Mouse (Mus musculus) limb, embryonic 14.5 days (tissue): ENCODE results near the gene Pbp2. TPM values are rescaled to one million over a fixed set of nuclear protein-coding genes. Genes with fewer than 3 reads are reported as not detected.

ENCODE experiments used
- ATAC-seq: fragments of 200-750 bp; cut with Nextera tagmentation; 2 replicates; pipeline ENCODE4 v1.8.0; 2017; ENCODE audit warnings: low read depth, moderate number of reproducible peaks, moderate TSS enrichment; ENCODE audit not compliant: low FRiP score
- DNase-seq: peaks from one replicate; pipeline ENCODE4 v3.0.0-alpha.2; 2015; ENCODE audit warnings: low spot score
- H3K27ac ChIP-seq: fragments of 300-500 bp; sonication (generic); replicated peaks from 2 replicates; pipeline ENCODE4 v1.5.1; 2014; ENCODE audit warnings: low read depth, mild to moderate bottlenecking, low read length, moderate library complexity, mixed read lengths
- H3K27me3 ChIP-seq: fragments of 300-500 bp; sonication (generic); 2 replicates; pipeline ENCODE4 v1.6.1; 2014; ENCODE audit warnings: low read length, mixed read lengths; ENCODE audit not compliant: control insufficient read depth, insufficient read depth
- H3K36me3 ChIP-seq: fragments of 300-500 bp; sonication (generic); 2 replicates; pipeline ENCODE4 v1.6.1; 2014; ENCODE audit warnings: mild to moderate bottlenecking, low read length, moderate library complexity, mixed read lengths; ENCODE audit not compliant: control insufficient read depth, insufficient read depth
- H3K4me1 ChIP-seq: fragments of 300-500 bp; sonication (generic); 2 replicates; pipeline ENCODE4 v1.6.1; 2014; ENCODE audit warnings: antibody characterized with exemption, low read length, mixed read lengths; ENCODE audit not compliant: control insufficient read depth, insufficient read depth
- H3K4me2 ChIP-seq: fragments of 300-500 bp; sonication (generic); replicated peaks from 2 replicates; pipeline ENCODE4 v1.6.1; 2014; ENCODE audit warnings: low read depth, mild to moderate bottlenecking, low read length, moderate library complexity; ENCODE audit not compliant: severe bottlenecking
- H3K4me3 ChIP-seq: fragments of 300-500 bp; sonication (generic); replicated peaks from 2 replicates; pipeline ENCODE4 v1.5.1; 2014; ENCODE audit warnings: low read length
- H3K9ac ChIP-seq: fragments of 300-500 bp; sonication (generic); 2 replicates; pipeline ENCODE4 v1.6.1; 2014; ENCODE audit warnings: mild to moderate bottlenecking, low read depth, low read length, moderate library complexity; ENCODE audit not compliant: severe bottlenecking
- H3K9me3 ChIP-seq: fragments of 300-500 bp; sonication (generic); 2 replicates; pipeline ENCODE4 v1.6.1; 2016; ENCODE audit warnings: low read length; ENCODE audit not compliant: control insufficient read depth
- POLR2A ChIP-seq: fragments of 200-500 bp; IDR thresholded peaks from 2 replicates; pipeline ENCODE4 v1.8.0; 2012; ENCODE audit warnings: inconsistent platforms, mild to moderate bottlenecking, moderate library complexity, borderline replicate concordance; ENCODE audit not compliant: insufficient read depth, insufficient read length; ENCODE audit errors: extremely low read depth
- WGBS: fragments of 180-500 bp; shearing (Covaris S2); extraction: QIAGEN DNeasy Blood & Tissue Kit; methylation state at CpG from one replicate; pipeline ENCODE4 v1.1.7; 2014; 5-methylcytosine and 5-hydroxymethylcytosine counted together
- polyA plus RNA-seq, 2 experiments: library from polyadenylated mRNA; depleted of rRNA in 1 of 2; stranded (reverse) in 1 of 2; unstranded in 1 of 2; fragments of >200 nt; fragmentation: Nextera tagmentation in 1 of 2; extraction: Ambion mirVana in 1 of 2; gene quantifications; 2 replicates each; pipeline versions ENCODE4 v1.2.1 to v1.2.3; 2012 to 2014

Gene Pbp2
- polyA plus RNA-seq (2012; rRNA removed) = 0.34 and 0.46 TPM in 2 replicates
- 0.29 and 0.46 TPM in 2 replicates for polyA plus RNA-seq (2014; fragmentation: Nextera tagmentation; extraction: Ambion mirVana)

DNA sequence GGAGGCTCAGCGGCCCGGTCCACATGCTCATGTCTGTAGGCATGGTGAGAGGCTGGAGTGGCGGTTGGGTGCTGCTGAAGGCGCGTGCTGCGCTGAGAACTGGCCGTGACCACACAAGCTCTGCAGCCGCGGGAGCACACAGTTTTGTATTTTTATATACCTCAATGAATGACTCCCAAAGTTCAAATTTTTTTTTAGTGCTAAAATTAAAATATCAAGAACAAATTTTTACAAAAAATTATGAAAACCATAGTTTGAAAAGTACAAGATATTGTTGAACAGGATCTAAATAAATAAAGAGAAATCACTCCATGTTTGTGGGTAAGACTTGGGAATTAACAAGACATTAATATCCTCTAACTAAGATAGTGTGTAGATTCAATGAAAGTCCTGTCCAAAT, at the start of gene Pbp2:
TSS of gene Pbp2 (minus strand) at position 101 of the 400 bp plus-strand sequence.
- Histone ChIP-seq H3K9ac (no peak within 1 kb of the TSS), H3K27ac (no peak within 1 kb of the TSS), H3K9me3 (no peaks in the 10 kb centered on the region), H3K4me1 (peaks cover 12% of the 10 kb centered on the region), H3K36me3 (no peaks in the 10 kb centered on the region), H3K4me2 (no peak within 1 kb of the TSS), H3K4me3 (no peak within 1 kb of the TSS), H3K27me3 (no peaks in the 10 kb centered on the region)
- ATAC-seq (no peak), DNase-seq (no peak)
- TF ChIP-seq POLR2A = no peak
- 93% methylated on average over 9 of the region's 9 CpGs for WGBS

DNA sequence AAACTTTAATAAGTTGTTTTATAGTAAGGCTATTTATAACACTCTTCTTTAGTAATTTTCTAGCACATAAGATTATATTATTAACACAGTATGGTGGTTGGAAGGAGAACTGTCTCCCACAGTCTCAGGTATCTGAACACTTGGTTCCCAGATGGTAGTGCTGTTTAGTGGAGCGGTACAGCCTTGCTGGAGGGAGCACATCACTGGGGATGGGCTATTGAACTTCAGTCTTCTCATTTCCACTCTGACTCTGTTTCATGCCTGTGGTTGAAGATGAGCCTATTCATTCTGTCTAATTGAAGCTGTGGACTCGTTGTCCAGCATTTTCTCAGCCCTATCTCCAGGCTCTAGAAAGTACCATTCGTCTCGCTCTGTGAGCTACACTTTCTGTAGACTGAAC, 44.7 kb upstream of the Pbp2 start:
- Histone ChIP-seq H3K27me3 (no peaks in the 10 kb centered on the region), H3K4me1 (peaks cover 29% of the 10 kb centered on the region), H3K4me3 (no peak overlapping the region), H3K9me3 (no peaks in the 10 kb centered on the region), H3K27ac (no peak overlapping the region), H3K36me3 (no peaks in the 10 kb centered on the region), H3K9ac (no peak overlapping the region), H3K4me2 (no peak overlapping the region)
- WGBS = 88% methylated on average over 4 of the region's 4 CpGs
- DNase-seq (no peak), ATAC-seq (no peak)
- no peak for TF ChIP-seq POLR2A

GRCm38 (mm10) chr6:135352537-135352936, 42.3 kb upstream of the Pbp2 start:
- no peaks in the 10 kb centered on the region for H3K27me3 ChIP-seq
- no peaks in the 10 kb centered on the region for H3K9me3 ChIP-seq
- 90% methylated on average over 4 of the region's 4 CpGs for WGBS
- ATAC-seq (no peak), DNase-seq (no peak)
- no peaks in the 10 kb centered on the region for H3K36me3 ChIP-seq
- H3K4me1 ChIP-seq = peaks cover 20% of the 10 kb centered on the region
- H3K4me3 ChIP-seq = no peak overlapping the region
- H3K27ac ChIP-seq = peak overlapping the region; percentile 45; the same call in 1 of the 2 replicates
- no peak overlapping the region for H3K9ac ChIP-seq
- no peak overlapping the region for H3K4me2 ChIP-seq
- TF ChIP-seq POLR2A = no peak

GRCm38 (mm10) chr6:135351638-135352302, 41.6 kb upstream of the Pbp2 start:
- peak; percentile 88 for ATAC-seq
- H3K27me3 ChIP-seq = no peaks in the 10 kb centered on the region
- no peak overlapping the region for H3K4me2 ChIP-seq
- no peak for TF ChIP-seq POLR2A
- peak overlapping the region; percentile 45 for H3K27ac ChIP-seq
- no peak overlapping the region for H3K9ac ChIP-seq
- peak; percentile 88 for DNase-seq
- no peaks in the 10 kb centered on the region for H3K9me3 ChIP-seq
- H3K4me1 ChIP-seq = peaks cover 20% of the 10 kb centered on the region
- WGBS = 41% methylated on average over 8 of the region's 8 CpGs
- no peak overlapping the region for H3K4me3 ChIP-seq
- H3K36me3 ChIP-seq = no peaks in the 10 kb centered on the region

DNA sequence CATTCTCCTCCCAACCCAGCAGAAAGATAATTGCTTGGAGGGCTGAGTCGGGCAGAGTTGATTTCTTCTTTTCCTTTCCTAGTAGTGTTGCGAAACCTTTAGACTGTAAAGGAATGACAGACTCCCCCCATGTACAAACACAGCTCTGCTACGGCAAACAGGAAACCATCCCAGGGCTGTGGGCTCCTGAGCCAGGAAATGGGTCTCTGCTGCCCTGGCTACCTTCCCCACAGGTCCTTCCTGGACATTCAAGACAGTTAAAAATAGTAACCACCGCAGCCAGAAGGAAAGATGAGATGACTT, 30.8 kb upstream of the Pbp2 start:
- DNase-seq (no peak), ATAC-seq (no peak)
- no peak for TF ChIP-seq POLR2A
- no peak overlapping the region for H3K4me3 ChIP-seq
- peaks cover 3% of the 10 kb centered on the region; the same call in 1 of the 2 replicates for H3K4me1 ChIP-seq
- no peaks in the 10 kb centered on the region for H3K9me3 ChIP-seq
- no peaks in the 10 kb centered on the region for H3K27me3 ChIP-seq
- no peak overlapping the region for H3K9ac ChIP-seq
- H3K4me2 ChIP-seq = no peak overlapping the region
- H3K27ac ChIP-seq = 0 out of 2 replicates have a peak overlapping the region, but pooled peaks have one; percentile 0
- no peaks in the 10 kb centered on the region for H3K36me3 ChIP-seq
- 51% methylated on average over 4 of the region's 4 CpGs for WGBS
